Mouse (Mus musculus) left cerebral cortex, postnatal 36 days (tissue): ENCODE measurements around the gene Tex21. TPM values are rescaled to one million over a fixed set of nuclear protein-coding genes. Genes with fewer than 3 reads are reported as not detected.
A peak's percentile ranks its signal among the peaks of the same experiment; 100 is the strongest.

Experiments used
- DNase-seq, 2 experiments: peaks; one replicate each; pipeline ENCODE4 v3.0.0; 2021 to 2022; ENCODE audit warnings: low spot score in 2 of 2, mixed read lengths in 1 of 2
- intact Hi-C: fragments of 180-260 bp; cut with DNase I; formaldehyde crosslinking; loops from one replicate; pipeline ENCODE4 v1.15.1; 2025
- total RNA-seq, 2 experiments: library from RNA; stranded (reverse); gene quantifications; 2 replicates each; pipeline ENCODE4 v1.2.3; 2021

The Tex21 gene
- total RNA-seq, 2 experiments from 2014 or later = not detected

GRCm38 (mm10) chr12:76215121-76215520 lies 31.4 kb downstream of the Tex21 start:
- no peak for DNase-seq
- intact Hi-C loops = no loop called here

GRCm38 (mm10) chr12:76209429-76209974 lies 37.0 kb downstream of the Tex21 start:
- no peak for DNase-seq
- intact Hi-C loops = no loop called here

GRCm38 (mm10) chr12:76200326-76200725 lies 46.2 kb downstream of the Tex21 start:
- no peak for DNase-seq
- intact Hi-C loops = no loop called here

- intact Hi-C loops = loop anchor here (5.0 kb wide), 1 partner anchor 140 kb away; no protein-coding TSS in a partner anchor
- DNase-seq = no peak
Measured at GRCm38 (mm10) chr12:76197071-76197470, 49.5 kb downstream of the Tex21 start.

DNA sequence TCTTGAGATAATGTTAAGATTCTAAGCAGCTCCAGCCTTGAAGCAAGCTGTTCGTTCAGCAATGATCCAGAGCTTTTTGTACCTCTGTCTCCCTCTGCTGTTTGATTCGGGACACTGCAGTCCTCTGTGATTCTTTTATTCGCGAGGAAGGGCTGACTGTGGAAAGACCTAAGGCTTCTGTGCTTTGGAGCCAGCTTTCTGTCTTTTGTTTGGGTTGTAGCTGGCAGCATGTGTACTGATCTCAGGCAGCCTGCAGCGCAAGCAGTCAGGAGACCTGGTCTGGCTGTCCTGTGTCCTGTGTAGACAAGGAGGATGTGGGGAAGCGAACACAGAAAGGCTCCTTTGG lies 49.9 kb downstream of the Tex21 start:
- intact Hi-C loops = loop anchor here (5.0 kb wide), 1 partner anchor 141 kb away; no protein-coding TSS in a partner anchor
- peak; percentile 72 to 81 for DNase-seq

- intact Hi-C loops = loop anchor here (5.0 kb wide), 1 partner anchor 141 kb away; no protein-coding TSS in a partner anchor
- DNase-seq = peak; percentile 40 to 50
Measured at GRCm38 (mm10) chr12:76195912-76196708, 50.4 kb downstream of the Tex21 start.

DNA sequence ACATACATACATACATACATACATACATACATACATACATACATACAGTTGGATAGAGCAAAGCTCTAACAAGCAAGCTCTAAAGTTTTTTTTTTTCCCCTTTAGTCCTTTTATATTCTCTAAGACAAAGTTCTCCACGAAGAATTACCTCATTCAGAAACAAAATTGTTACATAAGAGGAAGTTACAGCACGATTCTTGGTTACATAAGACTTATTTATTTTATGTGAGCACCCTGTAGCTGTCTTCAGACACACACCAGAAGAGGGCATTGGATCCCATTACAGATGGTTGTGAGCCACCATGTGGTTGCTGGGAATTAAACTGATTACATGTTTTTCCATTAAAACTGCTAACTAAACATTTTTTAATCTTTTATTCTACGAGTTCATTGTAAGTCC lies 52.0 kb downstream of the Tex21 start:
- no peak for DNase-seq
- intact Hi-C loops = no loop called here

DNA sequence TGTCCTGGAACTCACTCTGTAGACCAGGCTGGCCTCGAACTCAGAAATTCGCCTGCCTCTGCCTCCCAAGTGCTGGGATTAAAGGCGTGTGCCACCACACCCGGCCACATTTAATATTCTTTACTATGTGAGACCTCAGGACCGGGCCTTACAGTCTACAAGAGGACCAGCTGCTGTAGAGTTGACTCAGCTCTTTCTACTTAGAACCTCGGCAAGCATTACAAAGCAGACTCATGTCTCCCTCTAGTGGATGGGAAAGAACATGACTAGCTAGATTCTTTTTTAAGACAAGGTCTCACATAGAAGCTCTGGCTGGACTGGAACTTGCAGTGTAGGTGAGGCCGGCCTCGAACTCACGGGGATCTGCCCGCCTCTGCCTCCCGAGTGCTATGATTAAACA lies 55.6 kb downstream of the Tex21 start:
- DNase-seq = peak in 1 of 2 experiments; percentile 12
- intact Hi-C loops = loop anchor here (2.0 kb wide), 1 partner anchor 404 kb away; no protein-coding TSS in a partner anchor

- peak; percentile 18 to 26 for DNase-seq
- intact Hi-C loops = loop anchor here (10.0 kb wide), 1 partner anchor 253 kb away; no protein-coding TSS in a partner anchor
Measured at GRCm38 (mm10) chr12:76187849-76188248, 58.7 kb downstream of the Tex21 start.

GRCm38 (mm10) chr12:76186473-76186872 lies 60.1 kb downstream of the Tex21 start:
- intact Hi-C loops = loop anchor here (10.0 kb wide), 1 partner anchor 252 kb away; no protein-coding TSS in a partner anchor

GRCm38 (mm10) chr12:76185167-76185816 lies 61.3 kb downstream of the Tex21 start:
- no peak for DNase-seq
- intact Hi-C loops = loop anchor here (10.0 kb wide), 1 partner anchor 250 kb away; no protein-coding TSS in a partner anchor

More at GRCm38 (mm10) chr12:76186473-76186872, 60.1 kb downstream of the Tex21 start:
- no peak for DNase-seq

DNA sequence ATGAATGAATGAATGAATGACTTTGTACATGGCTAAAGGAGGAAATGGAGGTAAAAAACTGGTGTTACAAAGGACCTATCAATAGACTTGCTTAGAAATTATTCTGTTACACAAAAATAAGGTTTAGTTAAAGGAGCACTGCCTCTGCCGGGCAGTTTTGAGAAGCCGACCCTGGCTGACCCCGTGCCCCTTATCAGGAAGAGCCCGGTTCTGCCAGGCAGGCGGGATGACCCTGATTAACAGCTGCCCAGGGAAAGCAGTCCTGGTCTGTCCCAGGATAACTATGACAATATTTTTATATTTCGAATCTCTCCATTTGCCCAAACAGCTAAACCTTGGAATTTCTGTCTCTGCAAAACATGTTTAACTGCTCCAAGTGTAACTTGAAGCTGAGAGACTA lies 62.3 kb downstream of the Tex21 start:
- no peak for DNase-seq
- intact Hi-C loops = loop anchor here (10.0 kb wide), 1 partner anchor 249 kb away; no protein-coding TSS in a partner anchor

- intact Hi-C loops = loop anchor here (10.0 kb wide), 1 partner anchor 248 kb away; no protein-coding TSS in a partner anchor
Measured at GRCm38 (mm10) chr12:76182831-76183230, 63.7 kb downstream of the Tex21 start.

GRCm38 (mm10) chr12:76181471-76181870 lies 65.1 kb downstream of the Tex21 start:
- no peak for DNase-seq
- intact Hi-C loops = loop anchor here (10.0 kb wide), 1 partner anchor 247 kb away; no protein-coding TSS in a partner anchor

More at GRCm38 (mm10) chr12:76182831-76183230, 63.7 kb downstream of the Tex21 start:
- DNase-seq = no peak

GRCm38 (mm10) chr12:76180442-76180841 lies 66.1 kb downstream of the Tex21 start:
- intact Hi-C loops = loop anchor here (10.0 kb wide), 1 partner anchor 246 kb away; no protein-coding TSS in a partner anchor
- DNase-seq = no peak

- DNase-seq = no peak
- intact Hi-C loops = loop anchor here (2.0 kb wide), 1 partner anchor 163 kb away; no protein-coding TSS in a partner anchor
Measured at GRCm38 (mm10) chr12:76179527-76179926, 67.0 kb downstream of the Tex21 start.

DNA sequence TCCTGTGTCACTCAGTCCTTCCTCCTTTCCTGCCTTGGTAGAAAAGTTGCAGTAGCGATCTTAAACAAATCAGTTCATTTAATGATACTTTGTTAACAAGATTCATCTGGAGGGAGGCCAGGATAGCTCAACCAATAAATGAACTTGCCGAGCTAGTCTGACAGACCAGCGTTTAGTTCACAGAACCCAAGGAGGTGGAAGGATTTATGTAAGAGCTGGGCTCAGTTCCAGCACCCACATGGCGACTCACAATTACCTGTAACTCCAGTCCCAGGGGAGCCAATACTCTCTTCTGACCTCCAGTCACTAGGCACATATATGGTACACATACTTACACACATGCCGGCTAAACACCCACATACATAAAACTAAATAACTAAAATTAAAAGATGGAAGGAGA lies 67.5 kb downstream of the Tex21 start:
- no peak for DNase-seq
- intact Hi-C loops = loop anchor here (2.0 kb wide), 1 partner anchor 162 kb away; no protein-coding TSS in a partner anchor

DNA sequence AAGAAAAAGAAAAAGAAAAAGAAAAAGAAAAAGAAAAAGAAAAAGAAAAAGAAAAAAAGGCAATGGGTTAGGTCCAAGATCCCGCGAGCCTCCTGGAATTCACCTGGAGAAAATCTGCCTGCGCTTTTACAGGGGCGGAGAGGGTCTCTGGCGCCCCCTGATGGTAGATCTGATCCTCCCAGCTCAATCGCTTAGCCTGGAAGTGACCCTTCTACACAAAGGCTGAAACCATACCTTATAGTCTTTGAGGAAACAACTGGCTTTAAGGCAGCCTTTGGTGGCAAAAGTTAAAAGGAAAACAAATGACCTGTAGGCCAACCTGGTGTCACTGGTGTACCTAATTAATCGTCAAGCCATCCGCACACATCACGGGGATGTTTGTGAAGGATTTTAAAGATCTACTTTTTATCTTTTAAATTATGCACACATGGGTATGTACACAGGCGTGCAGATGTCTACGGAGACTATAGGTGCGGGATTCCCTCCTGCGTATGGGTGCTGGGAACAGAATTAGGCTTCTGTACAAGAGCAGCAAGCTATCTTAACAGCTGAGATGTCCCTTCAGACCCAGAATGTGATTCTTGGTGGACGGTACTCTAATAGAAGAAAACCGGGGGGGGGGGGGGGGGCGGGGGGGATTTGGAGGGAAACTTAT lies 68.6 kb downstream of the Tex21 start:
- intact Hi-C loops = loop anchor here (2.0 kb wide), 1 partner anchor 161 kb away; no protein-coding TSS in a partner anchor
- peak; percentile 29 to 46 for DNase-seq
